Mouse (Mus musculus): Measurements from ENCODE around the gene Ube4a.

GRCm38 (mm10) chr9:44877686-44878085, 87.7 kb downstream of the Ube4a start:
- TF ChIP-seq CTCF (IDR thresholded peaks at IDR 0.05; ENCODE audit: low read depth), result no peak
- TF ChIP-seq EP300 (IDR thresholded peaks at IDR 0.05; ENCODE audit: low read depth), result no peak

Data from heart, postnatal 0 days (tissue).